Mouse (Mus musculus) left cerebral cortex, postnatal 10 days (tissue): Measurements from ENCODE around the gene Adamtsl3. TPM values are rescaled to one million over a fixed set of nuclear protein-coding genes. Genes with fewer than 3 reads are reported as not detected.

Experiments used
- DNase-seq, 2 experiments: peaks; one replicate each; pipeline ENCODE4 v3.0.0; 2021 to 2022; ENCODE audit warnings: low spot score in 2 of 2, mixed read lengths in 1 of 2; ENCODE audit errors: extremely low spot score in 1 of 2
- intact Hi-C: fragments of 180-260 bp; cut with DNase I; formaldehyde crosslinking; loops from one replicate; pipeline ENCODE4 v1.15.1; 2025
- total RNA-seq, 2 experiments: library from RNA; stranded (reverse); gene quantifications; 2 replicates each; pipeline ENCODE4 v1.2.3; 2021

Gene Adamtsl3
- total RNA-seq, 2 experiments from 2014 or later, result 1.6 to 3.1 TPM

- DNase-seq, result no peak
- intact Hi-C loops, result no loop called here
These were observed 232.3 kb downstream of the Adamtsl3 start for GRCm38 (mm10) chr7:82567811-82568210.

GRCm38 (mm10) chr7:82572981-82573380, 237.5 kb downstream of the Adamtsl3 start:
- intact Hi-C loops, result no loop called here

GRCm38 (mm10) chr7:82580007-82580406, 244.5 kb downstream of the Adamtsl3 start:
- intact Hi-C loops, result no loop called here

More at GRCm38 (mm10) chr7:82572981-82573380, 237.5 kb downstream of the Adamtsl3 start:
- no peak for DNase-seq

GRCm38 (mm10) chr7:82581802-82582201, 246.3 kb downstream of the Adamtsl3 start:
- DNase-seq, result no peak
- intact Hi-C loops, result no loop called here

More at GRCm38 (mm10) chr7:82580007-82580406, 244.5 kb downstream of the Adamtsl3 start:
- no peak for DNase-seq

DNA sequence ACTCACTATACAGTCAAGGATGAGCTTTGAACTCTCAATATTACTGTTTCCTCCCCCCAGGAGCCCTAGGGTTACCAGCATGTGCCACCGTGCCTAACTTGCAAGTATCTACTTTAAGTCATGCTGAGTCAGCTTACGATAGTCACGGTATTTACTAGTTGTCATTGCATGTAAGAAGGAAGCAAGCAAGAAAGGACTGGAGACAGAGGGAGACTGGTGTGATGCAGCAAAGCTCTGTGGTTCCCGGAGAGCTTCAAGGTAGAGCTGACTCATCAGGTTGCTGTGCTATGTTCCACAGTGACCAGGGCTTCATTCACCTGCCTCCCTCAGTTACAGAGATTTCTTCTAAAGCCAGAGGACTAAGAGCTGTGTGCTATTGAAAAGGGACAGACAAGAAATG, 247.0 kb downstream of the Adamtsl3 start:
- DNase-seq, result no peak
- intact Hi-C loops, result no loop called here

DNA sequence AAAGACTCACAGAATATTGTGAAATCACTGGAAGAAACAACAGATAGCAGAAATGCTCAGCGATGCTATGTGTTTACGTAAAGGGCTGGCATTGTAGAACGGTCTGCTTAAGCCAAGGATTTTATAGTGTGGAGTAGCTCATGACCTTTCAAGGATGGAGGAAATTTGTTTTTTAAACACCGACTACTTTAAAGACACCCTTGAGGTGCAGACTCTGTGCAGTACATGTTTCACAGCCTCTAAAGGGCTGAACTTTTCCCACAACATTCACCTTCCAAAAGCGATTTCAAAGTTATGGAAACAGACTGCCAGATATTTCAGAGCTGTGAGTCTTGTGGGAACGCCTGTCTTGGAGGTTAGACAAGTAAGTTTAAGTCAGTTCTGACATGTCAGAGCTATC, 255.4 kb downstream of the Adamtsl3 start:
- no peak for DNase-seq
- intact Hi-C loops, result no loop called here

- intact Hi-C loops, result no loop called here
- DNase-seq, result no peak
These were observed 266.5 kb downstream of the Adamtsl3 start for GRCm38 (mm10) chr7:82602008-82602407.

DNA sequence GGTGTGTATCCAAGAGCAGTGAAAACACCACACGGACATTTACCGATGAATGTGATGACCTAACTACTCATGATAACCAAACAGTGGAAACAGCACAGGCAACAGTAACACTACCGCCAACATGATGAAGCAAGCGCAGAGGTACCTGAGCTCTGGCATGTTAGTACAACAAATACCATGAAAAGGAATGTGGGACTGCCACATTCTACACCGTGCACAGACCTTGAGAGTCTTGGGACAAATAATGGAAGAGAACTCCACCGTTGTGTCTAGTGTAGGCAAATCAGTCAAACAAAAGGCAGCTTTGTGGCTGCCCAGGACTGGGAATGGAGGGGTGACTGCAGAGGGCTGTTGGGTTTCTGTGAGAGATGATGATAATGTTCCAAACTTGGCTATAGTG, 269.9 kb downstream of the Adamtsl3 start:
- intact Hi-C loops, result no loop called here
- DNase-seq, result no peak

GRCm38 (mm10) chr7:82609629-82610028, 274.1 kb downstream of the Adamtsl3 start:
- intact Hi-C loops, result no loop called here
- peak in 1 of 2 experiments; percentile 21 for DNase-seq

- intact Hi-C loops, result no loop called here
- DNase-seq, result peak in 1 of 2 experiments; percentile 28
These were observed 289.8 kb downstream of the Adamtsl3 start for GRCm38 (mm10) chr7:82625342-82625741.

GRCm38 (mm10) chr7:82647183-82647582, 311.7 kb downstream of the Adamtsl3 start:
- no peak for DNase-seq
- intact Hi-C loops, result no loop called here

DNA sequence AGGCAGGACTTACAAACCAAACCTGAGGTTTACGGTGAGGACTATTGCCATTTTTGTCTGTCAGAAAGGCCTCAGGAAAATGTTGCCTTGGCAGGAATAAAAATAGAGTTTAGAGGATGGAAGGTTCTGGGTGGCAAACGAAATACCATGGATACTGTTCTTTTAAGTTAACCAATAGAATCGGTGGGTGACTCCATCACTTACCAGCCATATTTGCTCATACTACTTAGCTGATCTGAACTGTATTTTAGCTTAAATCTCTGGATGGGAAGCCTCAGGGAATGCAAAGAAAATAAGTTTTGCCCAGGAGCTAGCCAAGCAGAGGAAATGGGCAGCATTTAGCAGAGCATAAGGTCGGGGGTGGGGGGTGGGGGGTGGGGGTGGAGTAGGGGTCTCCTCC, 312.4 kb downstream of the Adamtsl3 start:
- DNase-seq, result no peak
- intact Hi-C loops, result no loop called here

DNA sequence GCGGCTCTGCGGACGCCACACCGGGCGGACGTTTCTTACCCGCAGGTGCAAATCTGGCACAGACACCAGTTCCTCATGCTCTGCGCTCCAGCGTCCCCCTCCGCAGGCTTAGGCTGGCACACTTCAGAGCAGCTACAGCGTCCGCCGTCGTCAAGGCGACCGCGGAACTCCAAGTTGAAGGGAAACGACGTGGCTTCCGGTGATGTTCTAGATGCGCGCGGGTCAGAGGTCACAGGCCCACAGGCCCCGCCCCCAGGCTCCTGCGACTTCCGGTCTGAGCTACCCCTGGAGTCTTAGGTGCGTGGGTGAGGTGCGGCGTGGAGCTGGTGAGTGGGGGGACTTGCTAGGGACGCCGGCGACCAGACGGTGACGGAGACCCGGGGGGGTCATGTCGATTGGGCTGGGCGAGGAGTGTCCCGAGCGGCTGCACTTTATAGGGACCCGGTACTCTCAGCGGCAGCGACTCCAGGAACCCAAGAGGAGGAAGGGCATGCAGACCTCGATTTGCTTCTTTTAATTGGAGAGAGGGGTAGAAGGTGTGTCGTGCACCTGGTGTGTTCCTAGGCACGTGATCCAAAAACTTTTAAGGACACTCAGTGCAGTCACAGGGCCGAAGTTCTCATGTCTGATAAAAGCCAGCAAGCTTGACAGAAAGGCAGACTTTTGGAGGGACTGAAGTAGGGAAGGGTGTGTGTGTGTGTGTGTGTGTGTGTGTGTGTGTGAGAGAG, 313.0 kb downstream of the Adamtsl3 start, which contains the start of the genes Saxo2 and Efl1:
Gene Saxo2 (minus strand): TSS at position 176 of the 728 bp plus-strand sequence.
Gene Efl1 (plus strand): TSS at position 262 of the 728 bp plus-strand sequence.
- intact Hi-C loops, result no loop called here

DNA sequence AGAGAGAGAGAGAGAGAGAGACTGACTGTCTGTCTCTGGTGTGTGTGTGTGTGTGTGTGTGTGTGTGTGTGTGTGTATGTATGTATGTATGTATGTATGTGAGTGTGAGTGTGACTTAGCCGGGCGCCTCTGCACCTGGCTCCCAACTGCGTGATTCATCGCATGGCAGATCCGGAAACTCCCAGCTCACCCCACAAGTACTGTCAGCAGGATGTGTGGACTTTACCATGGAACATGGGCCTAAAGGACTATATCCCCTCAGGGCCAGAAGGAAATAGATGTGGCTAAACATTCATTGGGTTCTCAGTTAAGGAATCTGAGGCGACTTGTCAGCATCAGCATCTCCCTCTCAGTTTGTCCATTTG, 313.6 kb downstream of the Adamtsl3 start:
- intact Hi-C loops, result no loop called here
- DNase-seq, result no peak

More for the DNA sequence above, 313.0 kb downstream of the Adamtsl3 start, which contains the start of the genes Saxo2 and Efl1:
- DNase-seq, result peak; percentile 95 to 97

Other genes starting within 250 kb of the Adamtsl3 start
- gene Sh3gl3, start 161.9 kb upstream of the Adamtsl3 start, total RNA-seq, result 10 to 100 TPM; 59.5 to 60.4 TPM